Mouse (Mus musculus): ENCODE results near the gene Orai3. TPM values are rescaled to one million over a fixed set of nuclear protein-coding genes. Genes with fewer than 3 reads are reported as not detected.
A peak's percentile ranks its signal among the peaks of the same experiment; 100 is the strongest.
"Not testable (repeated sequence)": the region's sequence is repeated elsewhere in the genome, so short reads cannot be mapped to it uniquely, and the experiment has no call there.

The Orai3 gene
- total RNA-seq, 1 experiment, result 14.0 TPM

DNA sequence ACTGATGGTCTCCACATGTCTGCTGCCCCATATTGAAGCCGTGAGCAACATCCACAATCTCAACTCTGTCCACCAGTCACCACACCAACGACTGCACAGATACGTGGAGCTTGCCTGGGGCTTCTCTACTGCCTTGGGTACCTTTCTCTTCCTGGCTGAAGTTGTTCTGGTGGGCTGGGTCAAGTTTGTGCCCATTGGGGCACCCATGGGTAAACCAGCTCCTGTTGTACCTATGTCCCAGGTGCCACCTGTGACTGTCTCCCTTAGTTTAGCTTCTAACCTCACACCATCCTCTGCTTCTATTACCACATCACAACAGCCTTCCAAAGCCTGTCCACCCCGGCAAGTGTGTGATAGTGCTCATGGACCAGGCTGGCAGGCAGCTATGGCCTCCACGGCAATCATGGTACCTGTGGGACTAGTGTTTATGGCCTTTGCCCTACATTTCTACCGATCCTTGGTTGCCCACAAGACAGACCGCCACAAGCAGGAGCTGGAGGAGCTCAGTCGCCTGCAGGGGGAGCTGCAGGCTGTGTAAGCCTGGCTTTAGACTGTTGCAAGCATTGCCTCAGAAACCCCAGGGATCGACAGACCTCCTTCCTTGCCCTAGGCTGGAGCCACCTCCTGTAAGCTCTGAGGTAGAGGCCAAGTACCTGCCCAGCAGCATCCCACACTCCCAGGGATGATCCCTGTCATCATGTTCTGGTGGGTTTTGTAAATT is 4.2 kb downstream of the Orai3 start:
- no peak overlapping the region for H3K4me3 ChIP-seq (ENCODE audit: insufficient read depth in 1 of 2, low read depth in 1 of 2, low read length in 2 of 2, poor library complexity in 1 of 2, severe bottlenecking in 1 of 2)
- H3K27ac ChIP-seq (ENCODE audit: insufficient read depth, low read depth, low read length, poor library complexity, severe bottlenecking), result no peak overlapping the region
- peak; percentile 79 for DNase-seq (ENCODE audit: low read depth, low spot score)
- peaks cover 14% of the 10 kb centered on the region; the same call in 1 of the 2 replicates for H3K36me3 ChIP-seq (ENCODE audit: control insufficient read depth, insufficient read depth, low read length, poor library complexity, severe bottlenecking)
- peaks cover 0 to 3% of the 10 kb centered on the region in 2 experiments; a peak in 3 of 4 replicates for H3K4me1 ChIP-seq (ENCODE audit: control insufficient read depth in 2 of 2, insufficient read depth in 2 of 2, low read length in 2 of 2, poor library complexity in 1 of 2)
- in situ Hi-C loops (cut with MboI; ENCODE audit: low sequenced_read_pairs in 2 of 2, unreplicated experiment in 2 of 2), result no loop called here
- TF ChIP-seq ZNF384 (IDR thresholded peaks at IDR 0.05; ENCODE audit: low read depth, low read length) (no peak), HCFC1 (IDR thresholded peaks at IDR 0.05; ENCODE audit: borderline replicate concordance, insufficient read depth, low read length) (no peak), MAFK (IDR thresholded peaks at IDR 0.05; ENCODE audit: insufficient read depth, low read depth, low read length) (no peak), ZC3H11A (IDR thresholded peaks at IDR 0.05; ENCODE audit: borderline replicate concordance, low read depth, low read length) (no peak), CHD2 (IDR thresholded peaks at IDR 0.05; ENCODE audit: low read depth, low read length) (no peak)
- 0 out of 2 replicates have a peak overlapping the region, but pooled peaks have one; percentile 26 for H3K9ac ChIP-seq (ENCODE audit: insufficient read depth, low read depth, low read length, poor library complexity, severe bottlenecking)
- no peaks in the 10 kb centered on the region for H3K9me3 ChIP-seq (ENCODE audit: control insufficient read depth, insufficient read depth, low read depth, low read length)

DNA sequence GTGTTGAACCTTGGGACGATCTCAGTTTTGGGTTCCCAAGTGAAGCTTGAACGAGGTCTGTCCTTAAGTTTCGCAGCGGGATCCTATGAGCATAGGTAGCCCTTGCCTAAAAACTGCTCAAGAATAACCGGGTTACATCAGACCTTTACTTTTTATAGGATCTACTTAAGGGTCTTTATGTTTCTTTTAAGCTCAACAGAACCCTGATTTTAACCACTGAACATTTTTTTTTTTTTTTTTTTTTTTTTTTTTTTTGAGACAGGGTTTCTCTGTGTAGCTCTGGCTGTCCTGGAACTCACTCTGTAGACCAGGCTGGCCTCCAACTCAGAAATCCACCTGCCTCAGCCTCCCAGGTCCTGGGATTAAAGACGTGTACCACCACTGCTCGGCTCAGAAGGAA is 6.2 kb downstream of the Orai3 start:
- in situ Hi-C loops (cut with MboI; ENCODE audit: low sequenced_read_pairs in 2 of 2, unreplicated experiment in 2 of 2); DNase-seq (ENCODE audit: low read depth, low spot score); H3K4me1 ChIP-seq (ENCODE audit: control insufficient read depth in 2 of 2, insufficient read depth in 2 of 2, low read length in 2 of 2, poor library complexity in 1 of 2); H3K9me3 ChIP-seq (ENCODE audit: control insufficient read depth, insufficient read depth, low read depth, low read length): not testable (repeated sequence)
- Histone ChIP-seq H3K36me3 (ENCODE audit: control insufficient read depth, insufficient read depth, low read length, poor library complexity, severe bottlenecking) (peaks cover 17% of the 10 kb centered on the region), H3K4me3 (ENCODE audit: insufficient read depth in 1 of 2, low read depth in 1 of 2, low read length in 2 of 2, poor library complexity in 1 of 2, severe bottlenecking in 1 of 2) (peak overlapping the region; percentile 84 to 98), H3K9ac (ENCODE audit: insufficient read depth, low read depth, low read length, poor library complexity, severe bottlenecking) (peak overlapping the region; percentile 97), H3K27ac (ENCODE audit: insufficient read depth, low read depth, low read length, poor library complexity, severe bottlenecking) (peak overlapping the region; percentile 94; the same call in 1 of the 2 replicates)
- peak; percentile 76 for TF ChIP-seq ZNF384 (IDR thresholded peaks at IDR 0.05; ENCODE audit: low read depth, low read length)

DNA sequence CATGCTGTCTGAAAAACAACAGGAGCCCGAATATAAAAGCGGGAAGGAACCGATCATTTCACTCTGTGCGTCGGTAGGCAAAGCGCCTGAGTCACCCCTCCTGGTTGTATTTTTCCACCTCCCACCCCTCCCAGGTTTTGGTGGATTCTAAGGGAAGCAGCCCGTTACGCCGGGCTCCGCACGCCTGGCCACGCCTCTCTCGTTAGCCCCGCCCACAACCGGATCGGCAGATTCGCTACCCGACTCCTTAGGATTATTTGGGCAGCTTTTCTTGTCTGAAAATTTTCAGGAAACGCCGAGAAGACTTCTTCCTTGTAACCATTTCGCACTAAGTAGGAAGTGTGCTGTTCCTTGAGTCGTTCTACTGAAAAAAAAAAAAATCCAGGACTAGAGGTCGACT is 6.8 kb downstream of the Orai3 start, which contains the start of gene Setd1a:
Gene Setd1a (plus strand): TSS at position 245 of the 400 bp plus-strand sequence.
- Histone ChIP-seq H3K27ac (ENCODE audit: insufficient read depth, low read depth, low read length, poor library complexity, severe bottlenecking) (peak within 1 kb of the TSS; percentile 94), H3K9ac (ENCODE audit: insufficient read depth, low read depth, low read length, poor library complexity, severe bottlenecking) (peak within 1 kb of the TSS; percentile 97), H3K4me1 (ENCODE audit: control insufficient read depth in 2 of 2, insufficient read depth in 2 of 2, low read length in 2 of 2, poor library complexity in 1 of 2) (peaks cover 0 to 3% of the 10 kb centered on the region in 2 experiments; a peak in 2 of 4 replicates), H3K4me3 (ENCODE audit: insufficient read depth in 1 of 2, low read depth in 1 of 2, low read length in 2 of 2, poor library complexity in 1 of 2, severe bottlenecking in 1 of 2) (peak within 1 kb of the TSS; percentile 84 to 98), H3K9me3 (ENCODE audit: control insufficient read depth, insufficient read depth, low read depth, low read length) (no peaks in the 10 kb centered on the region), H3K36me3 (ENCODE audit: control insufficient read depth, insufficient read depth, low read length, poor library complexity, severe bottlenecking) (peaks cover 19% of the 10 kb centered on the region)
- in situ Hi-C loops (cut with MboI; ENCODE audit: low sequenced_read_pairs in 2 of 2, unreplicated experiment in 2 of 2), result no loop called here
- peak; percentile 79 for DNase-seq (ENCODE audit: low read depth, low spot score)
- TF ChIP-seq MAFK (IDR thresholded peaks at IDR 0.05; ENCODE audit: insufficient read depth, low read depth, low read length) (0 out of 2 replicates have a peak, but pooled peaks have one; percentile 18), CHD2 (IDR thresholded peaks at IDR 0.05; ENCODE audit: low read depth, low read length) (no peak), ZNF384 (IDR thresholded peaks at IDR 0.05; ENCODE audit: low read depth, low read length) (peak; percentile 56; the same call in 1 of the 2 replicates), HCFC1 (IDR thresholded peaks at IDR 0.05; ENCODE audit: borderline replicate concordance, insufficient read depth, low read length) (no peak), ZC3H11A (IDR thresholded peaks at IDR 0.05; ENCODE audit: borderline replicate concordance, low read depth, low read length) (peak; percentile 96)

DNA sequence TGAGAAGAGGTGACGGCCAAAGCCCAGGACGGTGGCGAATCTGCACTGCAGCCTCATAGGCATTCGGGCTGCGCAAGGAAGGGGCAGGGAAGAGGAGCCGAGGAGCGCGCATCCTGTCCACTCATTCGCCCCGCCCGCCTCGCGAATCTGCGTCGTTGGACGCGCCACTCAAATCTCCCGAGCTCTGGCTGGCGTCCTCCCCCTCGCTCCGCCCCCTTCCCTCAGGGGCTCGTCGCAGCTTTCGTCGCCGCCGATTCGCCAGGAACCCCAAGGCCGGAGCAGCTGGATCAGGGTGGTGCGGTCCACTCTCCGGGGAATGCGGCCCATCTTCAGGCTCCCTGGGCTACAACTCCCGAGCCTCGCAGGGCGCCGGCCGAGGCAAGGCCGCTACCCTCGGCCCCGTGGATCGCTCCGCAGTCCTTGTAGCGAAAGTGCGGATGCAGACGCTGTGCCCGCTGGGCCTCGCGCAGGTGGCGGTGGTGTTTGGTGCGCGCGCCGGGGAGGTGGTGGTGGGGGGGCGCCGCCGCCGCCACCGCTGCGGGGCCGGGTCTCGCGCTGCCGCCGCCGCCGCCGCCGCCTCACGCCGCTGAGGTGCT is 7.4 kb downstream of the Orai3 start:
- Histone ChIP-seq H3K4me3 (ENCODE audit: insufficient read depth in 1 of 2, low read depth in 1 of 2, low read length in 2 of 2, poor library complexity in 1 of 2, severe bottlenecking in 1 of 2) (peak overlapping the region; percentile 84 to 98), H3K9me3 (ENCODE audit: control insufficient read depth, insufficient read depth, low read depth, low read length) (no peaks in the 10 kb centered on the region), H3K9ac (ENCODE audit: insufficient read depth, low read depth, low read length, poor library complexity, severe bottlenecking) (peak overlapping the region; percentile 97), H3K27ac (ENCODE audit: insufficient read depth, low read depth, low read length, poor library complexity, severe bottlenecking) (peak overlapping the region; percentile 94), H3K4me1 (ENCODE audit: control insufficient read depth in 2 of 2, insufficient read depth in 2 of 2, low read length in 2 of 2, poor library complexity in 1 of 2) (peaks cover 0 to 3% of the 10 kb centered on the region in 2 experiments; a peak in 2 of 4 replicates), H3K36me3 (ENCODE audit: control insufficient read depth, insufficient read depth, low read length, poor library complexity, severe bottlenecking) (peaks cover 19% of the 10 kb centered on the region)
- in situ Hi-C loops (cut with MboI; ENCODE audit: low sequenced_read_pairs in 2 of 2, unreplicated experiment in 2 of 2), result no loop called here
- DNase-seq (ENCODE audit: low read depth, low spot score), result peak; percentile 93
- TF ChIP-seq MAFK (IDR thresholded peaks at IDR 0.05; ENCODE audit: insufficient read depth, low read depth, low read length) (no peak), ZC3H11A (IDR thresholded peaks at IDR 0.05; ENCODE audit: borderline replicate concordance, low read depth, low read length) (peak; percentile 100), CHD2 (IDR thresholded peaks at IDR 0.05; ENCODE audit: low read depth, low read length) (peak; percentile 30; the same call in 1 of the 2 replicates), HCFC1 (IDR thresholded peaks at IDR 0.05; ENCODE audit: borderline replicate concordance, insufficient read depth, low read length) (peak; percentile 70), ZNF384 (IDR thresholded peaks at IDR 0.05; ENCODE audit: low read depth, low read length) (no peak)

Measured in ES-E14 (cell line).